Mouse (Mus musculus) monocyte, adult 2 months (primary cell): ENCODE measurements around the gene Trip4.
"Not testable (repeated sequence)": the region's sequence is repeated elsewhere in the genome, so short reads cannot be mapped to it uniquely, and the experiment has no call there.

Experiments
- DNase-seq, 2 experiments: peaks; one replicate each; pipeline ENCODE4 v3.0.0; 2022; ENCODE audit warnings: low spot score in 2 of 2, low read depth in 1 of 2

The Trip4 gene

DNA sequence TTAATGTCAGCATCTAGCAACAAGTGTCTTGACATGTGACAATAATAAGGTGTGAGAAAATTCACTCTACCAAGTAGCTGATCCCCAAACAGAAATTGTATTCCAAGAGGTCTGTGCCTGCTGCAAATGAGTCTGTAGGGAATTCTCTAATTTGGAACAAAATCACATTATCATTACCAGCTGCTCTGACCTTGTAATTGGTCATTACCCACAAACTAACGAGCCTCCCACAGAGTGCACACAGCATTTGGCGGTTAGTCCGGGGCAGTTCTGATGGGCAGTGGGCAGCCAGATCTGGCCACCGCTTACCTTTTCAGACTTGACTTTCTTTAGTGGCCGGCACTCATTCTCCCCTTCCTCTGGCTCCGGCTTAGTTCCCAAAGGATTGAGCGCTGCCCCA is 114.3 kb downstream of the Trip4 start:
- no peak for DNase-seq

DNA sequence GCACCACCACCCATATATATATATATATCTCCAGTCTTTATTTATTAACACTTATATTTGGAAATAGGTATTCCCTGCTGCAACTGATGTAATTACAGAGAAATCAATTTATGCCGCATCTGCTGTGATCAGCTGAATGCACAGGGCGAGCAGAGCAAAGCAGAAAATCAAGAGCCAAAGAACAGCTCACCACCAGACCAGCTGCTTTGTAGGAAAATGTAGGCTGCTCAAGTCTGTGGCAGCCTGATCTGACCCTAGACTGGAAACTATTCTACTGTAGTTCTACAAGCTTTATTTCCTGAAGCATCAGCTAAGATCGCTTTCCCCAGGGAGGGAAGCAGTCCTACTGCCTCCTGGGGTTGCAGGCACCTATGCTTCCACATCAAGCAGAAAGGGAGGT is 115.1 kb downstream of the Trip4 start:
- DNase-seq: no peak

DNA sequence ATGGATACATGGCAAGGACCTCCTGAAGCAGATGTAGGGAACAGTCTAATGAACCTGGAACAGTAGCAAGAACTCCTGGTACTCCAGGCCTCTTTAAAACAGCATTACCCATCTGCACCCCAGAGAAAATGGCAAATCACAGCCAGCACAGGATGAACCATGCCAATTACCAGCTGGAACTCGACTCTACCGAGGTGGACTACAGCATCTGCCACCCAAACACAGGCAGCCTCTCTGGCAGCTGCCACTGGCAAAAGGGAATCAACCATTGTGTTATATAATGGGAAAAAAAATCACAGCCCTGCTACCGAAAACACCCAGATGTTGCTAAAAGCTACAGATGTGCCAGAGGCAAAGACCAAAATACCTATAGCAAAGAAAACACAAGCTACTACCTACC is 115.5 kb downstream of the Trip4 start:
- DNase-seq: no peak

DNA sequence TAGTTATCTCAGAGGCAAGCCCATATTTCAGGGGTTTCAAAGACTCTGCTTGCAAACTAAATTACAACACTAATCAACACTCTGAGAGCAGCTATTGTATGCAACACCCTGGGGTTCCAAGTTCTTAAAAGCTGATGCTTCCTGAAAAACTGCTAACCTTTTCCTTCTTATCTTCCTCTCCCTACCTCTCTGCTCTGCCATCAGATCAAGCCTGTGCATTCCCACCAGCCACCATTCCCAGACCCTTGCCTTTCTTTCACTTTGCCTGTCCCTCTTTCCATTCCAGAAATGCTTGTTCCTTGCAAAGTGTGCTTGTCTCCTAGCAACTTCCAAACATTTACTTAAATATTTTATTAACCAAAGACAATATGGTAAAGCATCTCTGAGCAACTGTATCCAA is 116.7 kb downstream of the Trip4 start:
- no peak for DNase-seq

DNA sequence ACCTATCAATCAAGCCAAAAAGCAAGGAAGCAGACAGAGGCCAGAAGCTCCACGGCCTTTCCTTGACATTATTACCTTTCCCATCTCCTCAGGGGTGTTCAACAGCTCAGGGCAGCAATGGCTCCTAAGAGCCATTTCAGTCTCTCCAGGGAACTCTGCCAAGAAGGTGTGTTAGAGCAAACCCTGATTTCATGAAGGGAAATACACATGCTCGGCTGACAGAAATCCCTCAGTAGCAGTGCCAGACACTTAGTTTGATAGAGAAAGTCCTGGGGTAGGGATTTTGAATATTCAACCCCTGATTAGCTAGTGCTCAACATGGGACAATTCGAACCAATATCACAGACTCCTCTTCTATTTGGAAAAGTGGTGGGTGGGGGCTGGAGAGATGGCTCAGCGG is 117.5 kb downstream of the Trip4 start:
- no peak for DNase-seq

DNA sequence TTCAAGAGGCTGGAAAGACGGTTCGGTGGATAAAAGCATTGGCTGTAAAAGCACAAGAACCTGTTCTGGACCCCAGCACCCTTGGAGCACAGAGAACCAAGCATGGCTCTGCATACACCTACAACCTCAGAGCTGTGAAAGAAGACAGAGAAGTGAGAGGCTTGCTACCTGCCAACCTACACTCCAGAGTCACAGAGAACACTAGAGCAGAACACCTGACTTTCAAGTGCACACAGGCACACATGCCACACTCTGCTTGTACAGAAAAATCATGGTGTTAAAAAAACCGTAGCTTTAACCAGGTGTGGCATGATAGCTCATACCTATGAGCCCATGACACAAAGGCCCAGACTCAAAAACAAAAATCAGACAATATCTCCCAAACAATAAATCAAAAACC is 118.8 kb downstream of the Trip4 start:
- DNase-seq: no peak

DNA sequence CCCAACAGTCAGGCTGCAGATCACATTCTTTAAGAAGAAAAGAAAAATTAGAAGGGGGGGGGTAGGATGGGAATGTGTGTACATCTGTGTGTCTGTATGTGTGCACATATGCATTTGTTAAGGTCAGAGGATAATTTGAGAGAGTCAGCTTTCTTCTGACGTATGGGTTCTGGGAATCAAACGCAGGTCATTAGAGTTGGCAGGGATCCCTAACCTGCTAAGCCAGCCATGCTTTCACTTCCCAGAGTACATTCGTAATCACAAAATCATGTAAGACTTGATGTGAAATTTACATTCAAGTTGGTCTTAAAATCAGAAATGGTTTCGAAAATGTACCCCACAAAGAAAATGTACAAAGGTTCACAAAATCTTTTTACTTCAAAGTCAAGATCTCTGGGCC is 120.0 kb downstream of the Trip4 start:
- DNase-seq: no peak

DNA sequence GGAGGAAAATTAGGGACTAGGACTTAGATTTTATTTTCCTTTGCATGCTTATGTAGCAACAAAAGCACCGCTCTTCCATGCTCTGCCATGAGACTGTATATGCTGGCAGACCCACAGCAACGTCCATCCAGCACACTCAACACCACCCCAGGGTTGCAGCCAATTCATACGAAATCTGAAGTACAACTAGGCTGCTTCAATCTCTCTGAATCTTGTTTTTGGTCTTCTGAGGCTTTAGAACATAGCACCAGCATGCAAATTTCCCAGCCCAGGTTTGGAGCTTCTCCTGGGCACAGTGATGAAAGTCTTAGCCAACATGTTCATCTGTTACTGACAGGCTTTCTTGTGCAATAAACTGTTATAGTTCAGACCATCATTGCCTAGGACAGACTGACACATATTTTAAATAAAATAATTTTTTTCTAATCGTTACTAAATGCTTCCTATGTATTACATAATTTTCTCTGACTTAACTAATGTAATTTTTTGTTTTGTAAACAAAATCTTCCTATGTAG is 120.7 kb downstream of the Trip4 start:
- DNase-seq: no peak

DNA sequence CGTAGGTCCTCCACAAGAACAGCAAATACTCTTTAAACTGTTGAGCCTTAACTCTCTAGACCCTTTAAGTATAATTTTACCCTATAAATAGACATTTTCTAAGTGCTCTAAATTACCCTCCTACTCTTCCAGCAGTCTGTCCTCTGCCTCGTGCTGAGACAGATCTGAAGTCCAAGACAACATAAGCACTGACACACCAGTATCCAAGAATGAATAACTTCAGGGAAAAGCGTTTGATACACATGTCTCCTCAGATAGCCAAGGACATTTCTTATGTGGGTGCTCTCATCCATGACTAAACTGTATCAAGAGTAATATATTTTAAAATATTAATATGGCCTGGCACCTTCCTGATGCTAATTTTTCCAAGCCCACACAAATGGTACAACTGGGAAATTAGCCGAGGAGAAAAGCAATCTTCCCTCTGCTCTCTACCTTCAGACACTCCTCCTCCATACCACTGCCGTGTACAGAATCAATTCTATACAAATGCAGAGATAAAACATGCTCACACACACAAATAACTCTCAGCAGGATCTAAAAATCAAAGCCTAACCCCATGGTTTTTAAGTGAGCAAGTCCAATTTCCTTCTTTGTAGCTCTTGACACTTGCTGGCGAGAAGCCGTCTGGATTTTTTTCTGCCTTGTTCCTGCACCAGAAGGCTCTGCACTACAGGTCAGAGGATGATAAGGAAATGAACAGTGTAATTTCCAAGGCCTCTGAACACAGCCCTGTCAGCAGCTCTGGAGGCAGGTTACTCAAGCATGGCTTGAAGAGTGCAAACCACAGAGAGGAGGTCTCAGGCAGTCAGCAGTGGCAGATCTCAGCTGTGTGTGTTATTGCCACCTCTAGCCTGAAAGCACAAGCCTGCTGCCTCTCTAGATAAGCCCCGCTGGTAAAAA is 121.5 kb downstream of the Trip4 start:
- no peak for DNase-seq

DNA sequence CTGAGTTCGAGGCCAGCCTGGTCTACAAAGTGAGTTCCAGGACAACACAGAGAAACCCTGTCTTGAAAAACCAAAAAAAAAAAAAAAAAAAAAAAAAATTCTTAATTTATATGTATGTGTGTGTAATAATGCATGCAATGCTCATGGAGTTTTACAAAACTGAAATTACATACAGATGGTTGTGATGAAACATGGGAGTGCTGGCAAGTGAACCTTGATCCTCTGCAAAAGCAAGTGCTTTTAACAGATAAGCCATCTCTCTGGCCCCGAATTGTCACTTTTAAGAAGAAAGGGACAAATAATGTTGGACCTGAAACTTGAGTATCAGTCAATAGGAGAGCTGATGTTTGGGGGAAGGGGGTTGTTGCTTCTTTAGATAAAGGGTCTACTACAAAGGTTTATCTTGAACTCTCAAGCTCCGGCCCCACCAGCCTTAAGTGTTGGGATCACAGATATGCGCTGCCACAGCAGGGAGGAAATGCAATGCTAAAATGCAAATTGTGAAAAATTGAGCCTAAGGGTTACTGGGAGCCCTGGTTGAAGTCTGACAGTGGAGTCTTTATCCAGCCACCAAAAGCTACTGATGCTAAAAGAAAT is 122.7 kb downstream of the Trip4 start:
- DNase-seq: no peak

DNA sequence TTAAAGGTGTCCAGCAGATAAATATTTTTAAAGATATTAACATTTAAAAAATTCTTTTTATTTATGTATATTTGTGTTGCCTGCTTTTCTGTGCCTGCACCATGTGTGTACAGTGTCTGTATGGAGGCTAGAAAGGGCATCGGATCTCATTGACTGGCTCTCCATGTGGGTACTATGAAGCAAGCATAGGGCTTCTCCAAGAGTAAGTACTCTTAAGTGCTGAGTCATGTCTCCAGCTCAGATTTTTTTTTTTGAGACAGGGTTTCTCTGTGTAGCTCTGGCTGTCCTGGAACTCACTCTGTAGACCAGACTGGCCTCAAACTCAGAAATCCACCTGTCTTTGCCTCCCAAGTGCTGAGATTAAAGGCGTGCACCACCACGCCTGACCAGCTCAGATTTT is 129.0 kb downstream of the Trip4 start:
- not testable (repeated sequence) for DNase-seq
